Mouse (Mus musculus) neural tube, embryonic 14.5 days (tissue): ENCODE results near the gene Ncaph2. TPM values are rescaled to one million over a fixed set of nuclear protein-coding genes. Genes with fewer than 3 reads are reported as not detected.

Experiments
- ATAC-seq: fragments of 200-750 bp; cut with Nextera tagmentation; 2 replicates; pipeline ENCODE4 v1.8.0; 2017; ENCODE audit warnings: low read depth, mild to moderate bottlenecking, moderate TSS enrichment, moderate library complexity
- H3K27ac ChIP-seq: fragments of 300-500 bp; sonication (generic); 2 replicates; pipeline ENCODE4 v1.5.1; 2014; ENCODE audit warnings: low read depth, mild to moderate bottlenecking, control low read depth, low read length, moderate library complexity, mixed read lengths
- H3K27me3 ChIP-seq: fragments of 300-500 bp; sonication (generic); 2 replicates; pipeline ENCODE4 v1.6.1; 2014; ENCODE audit warnings: low read length; ENCODE audit not compliant: control insufficient read depth, insufficient read depth
- H3K36me3 ChIP-seq: fragments of 300-500 bp; sonication (generic); 2 replicates; pipeline ENCODE4 v1.6.1; 2014; ENCODE audit warnings: low read length, mixed read lengths; ENCODE audit not compliant: control insufficient read depth, insufficient read depth
- H3K4me1 ChIP-seq: fragments of 300-500 bp; sonication (generic); 2 replicates; pipeline ENCODE4 v1.6.1; 2014; ENCODE audit warnings: low read length; ENCODE audit not compliant: control insufficient read depth, insufficient read depth
- H3K4me2 ChIP-seq: fragments of 300-500 bp; sonication (generic); 2 replicates; pipeline ENCODE4 v1.6.1; 2014; ENCODE audit warnings: mild to moderate bottlenecking, low read depth, low read length, control low read depth
- H3K4me3 ChIP-seq: fragments of 300-500 bp; sonication (generic); 2 replicates; pipeline ENCODE4 v1.5.1; 2014; ENCODE audit warnings: low read depth, low read length, control low read depth, mixed read lengths
- H3K9ac ChIP-seq: fragments of 300-500 bp; sonication (generic); replicated peaks from 2 replicates; pipeline ENCODE4 v1.6.1; 2014; ENCODE audit warnings: low read depth, mild to moderate bottlenecking, control low read depth, low read length, mixed read lengths
- H3K9me3 ChIP-seq: fragments of 300-500 bp; sonication (generic); 2 replicates; pipeline ENCODE4 v1.6.1; 2016; ENCODE audit warnings: low read length; ENCODE audit not compliant: control insufficient read depth
- whole genome bisulfite sequencing: fragments of 180-500 bp; shearing (Covaris S2); extraction: QIAGEN DNeasy Blood & Tissue Kit; methylation state at CpG from one replicate; pipeline ENCODE4 v1.1.7; 2014; 5-methylcytosine and 5-hydroxymethylcytosine counted together
- microRNA-seq: library from miRNA; unstranded; fragments of <30 nt; microRNA quantifications from one replicate; pipeline ENCODE4, GENCODE M21; 2016
- polyA plus RNA-seq: library from polyadenylated mRNA; unstranded; fragments of >200 nt; fragmentation: Nextera tagmentation; extraction: Ambion mirVana; gene quantifications from 2 replicates; pipeline ENCODE4 v1.2.1, GENCODE M21; 2014

Gene Ncaph2
- polyA plus RNA-seq, 1 experiment from 2014 or later, result 90.2 TPM

DNA sequence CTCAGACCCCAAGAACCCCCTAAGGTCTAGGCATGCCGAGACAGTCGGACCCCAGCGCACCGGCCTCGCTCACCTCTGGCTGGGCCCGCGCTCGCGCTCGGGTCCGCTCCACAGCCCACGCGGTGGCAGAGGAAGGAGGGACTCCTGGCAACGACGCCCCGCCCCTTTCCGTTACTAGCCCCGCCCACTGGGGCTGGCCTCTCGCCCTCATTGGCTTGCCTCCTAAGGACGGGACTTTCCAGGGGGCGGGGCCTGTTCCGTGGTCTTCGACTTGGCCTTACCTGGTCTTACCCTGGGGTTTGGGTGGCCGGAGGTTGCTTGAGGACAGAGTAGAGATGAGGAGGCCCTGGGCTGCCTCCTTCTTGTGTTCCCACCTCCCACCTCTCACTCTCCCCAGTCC is 54.6 kb downstream of the Ncaph2 start, which contains the start of gene Syce3:
Syce3 (minus strand) TSS at position 386 of the 400 bp plus-strand sequence.
- Histone ChIP-seq H3K36me3 (no peaks in the 10 kb centered on the region), H3K9ac (no peak within 1 kb of the TSS), H3K4me1 (no peaks in the 10 kb centered on the region), H3K4me3 (no peak within 1 kb of the TSS), H3K27ac (no peak within 1 kb of the TSS), H3K27me3 (no peaks in the 10 kb centered on the region), H3K4me2 (no peak within 1 kb of the TSS), H3K9me3 (no peaks in the 10 kb centered on the region)
- ATAC-seq, result no peak
- 86% methylated on average over 21 of the region's 24 CpGs for WGBS

DNA sequence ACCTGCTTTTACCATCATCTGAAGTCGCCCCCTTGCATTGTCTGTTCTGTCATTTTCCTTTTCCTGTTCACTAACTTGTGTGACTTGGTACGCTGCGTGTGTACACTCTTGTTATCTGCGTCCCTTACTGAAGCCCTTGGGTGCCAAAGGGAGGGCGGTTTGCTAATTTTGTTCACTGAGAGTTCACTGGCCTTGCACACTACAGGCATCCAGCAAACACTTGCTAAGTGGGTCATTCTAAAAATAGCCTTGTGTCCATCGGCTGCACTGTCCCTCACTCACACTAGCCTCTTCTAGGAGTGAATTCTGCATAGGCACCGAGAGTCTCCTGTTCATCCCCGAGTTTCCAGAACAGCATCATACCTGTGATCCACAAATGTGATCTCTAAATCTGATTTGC is 59.8 kb downstream of the Ncaph2 start:
- Histone ChIP-seq H3K4me3 (no peak overlapping the region), H3K27me3 (no peaks in the 10 kb centered on the region), H3K9me3 (no peaks in the 10 kb centered on the region), H3K9ac (no peak overlapping the region), H3K36me3 (peaks cover 9% of the 10 kb centered on the region; the same call in 1 of the 2 replicates), H3K4me2 (no peak overlapping the region), H3K27ac (no peak overlapping the region), H3K4me1 (no peaks in the 10 kb centered on the region)
- no peak for ATAC-seq
- 93% methylated on average over 8 of the region's 8 CpGs for WGBS

GRCm38 (mm10) chr15:89421938-89422337 is 66.4 kb downstream of the Ncaph2 start:
- 93% methylated on average over 9 of the region's 9 CpGs for WGBS
- no peak for ATAC-seq
- Histone ChIP-seq H3K4me3 (no peak overlapping the region), H3K27ac (no peak overlapping the region), H3K4me1 (no peaks in the 10 kb centered on the region), H3K9me3 (no peaks in the 10 kb centered on the region), H3K9ac (no peak overlapping the region), H3K27me3 (no peaks in the 10 kb centered on the region), H3K4me2 (no peak overlapping the region), H3K36me3 (peaks cover 23% of the 10 kb centered on the region; the same call in 1 of the 2 replicates)

Small RNA genes lying within 50 kb of the gene (microRNA-seq; reads per million reads assigned to microRNA genes)
- gene Mir6959, result not detected

Other genes starting within 250 kb of the Ncaph2 start
- gene Tubgcp6, start 232.6 kb upstream of the Ncaph2 start, polyA plus RNA-seq, result 18.3 and 21.4 TPM in 2 replicates
- 22.1 and 24.9 TPM in 2 replicates for gene Hdac10, start 227.0 kb upstream of the Ncaph2 start, polyA plus RNA-seq
- gene Mapk12, start 215.0 kb upstream of the Ncaph2 start, polyA plus RNA-seq, result 2.9 and 5.2 TPM in 2 replicates
- 24.9 and 32.9 TPM in 2 replicates for gene Mapk11, start 206.1 kb upstream of the Ncaph2 start, polyA plus RNA-seq
- gene Plxnb2, start 174.9 kb upstream of the Ncaph2 start, polyA plus RNA-seq, result 66.4 and 100 TPM in 2 replicates
- gene Dennd6b, start 159.2 kb upstream of the Ncaph2 start, polyA plus RNA-seq, result 83.0 and 94.5 TPM in 2 replicates
- 85.5 and 92.7 TPM in 2 replicates for gene Ppp6r2, start 144.2 kb upstream of the Ncaph2 start, polyA plus RNA-seq
- 108 and 122 TPM in 2 replicates for gene Sbf1, start 40.4 kb upstream of the Ncaph2 start, polyA plus RNA-seq
- not detected in 2 replicates for gene Adm2, start 33.0 kb upstream of the Ncaph2 start, polyA plus RNA-seq
- gene Miox, start 21.3 kb upstream of the Ncaph2 start, polyA plus RNA-seq, result not detected in 2 replicates
- gene Lmf2, start 60 bp upstream of the Ncaph2 start, polyA plus RNA-seq, result 19.8 and 28.6 TPM in 2 replicates
- 20.0 and 24.3 TPM in 2 replicates for gene Sco2, start 18.1 kb downstream of the Ncaph2 start, polyA plus RNA-seq
- gene Tymp, start 21.3 kb downstream of the Ncaph2 start, polyA plus RNA-seq, result 3.5 and 3.7 TPM in 2 replicates
- gene Odf3b, start 23.6 kb downstream of the Ncaph2 start, polyA plus RNA-seq, result 1.3 TPM in 2 replicates
- gene Klhdc7b, start 29.2 kb downstream of the Ncaph2 start, polyA plus RNA-seq, result 0.07 TPM in 1 of 2 replicates, not detected in the other
- gene Syce3, start 54.8 kb downstream of the Ncaph2 start, polyA plus RNA-seq, result not detected in 2 replicates
- gene Cpt1b, start 70.1 kb downstream of the Ncaph2 start, polyA plus RNA-seq, result 1.2 and 1.4 TPM in 2 replicates
- 5.8 and 6.4 TPM in 2 replicates for gene C730034F03Rik, start 73.9 kb downstream of the Ncaph2 start, polyA plus RNA-seq
- gene Gm44502, start 74.0 kb downstream of the Ncaph2 start, polyA plus RNA-seq, result 0.20 TPM in 1 of 2 replicates, not detected in the other
- 76.5 and 80.9 TPM in 2 replicates for gene Chkb, start 74.2 kb downstream of the Ncaph2 start, polyA plus RNA-seq
- 64.5 and 73.1 TPM in 2 replicates for gene Mapk8ip2, start 98.2 kb downstream of the Ncaph2 start, polyA plus RNA-seq
- 17.3 and 18.9 TPM in 2 replicates for gene Arsa, start 121.7 kb downstream of the Ncaph2 start, polyA plus RNA-seq
- 7.4 and 10.1 TPM in 2 replicates for gene Shank3, start 143.9 kb downstream of the Ncaph2 start, polyA plus RNA-seq
- 2.0 and 2.6 TPM in 2 replicates for gene Acr, start 212.6 kb downstream of the Ncaph2 start, polyA plus RNA-seq
- gene Rabl2, start 236.2 kb downstream of the Ncaph2 start, polyA plus RNA-seq, result 80.3 and 99.6 TPM in 2 replicates